Mouse (Mus musculus): ENCODE data around the gene Gm6614. TPM values are rescaled to one million over a fixed set of nuclear protein-coding genes. Genes with fewer than 3 reads are reported as not detected.

The Gm6614 gene
- polyA plus RNA-seq, 1 experiment from 2014 or later, result not detected

DNA sequence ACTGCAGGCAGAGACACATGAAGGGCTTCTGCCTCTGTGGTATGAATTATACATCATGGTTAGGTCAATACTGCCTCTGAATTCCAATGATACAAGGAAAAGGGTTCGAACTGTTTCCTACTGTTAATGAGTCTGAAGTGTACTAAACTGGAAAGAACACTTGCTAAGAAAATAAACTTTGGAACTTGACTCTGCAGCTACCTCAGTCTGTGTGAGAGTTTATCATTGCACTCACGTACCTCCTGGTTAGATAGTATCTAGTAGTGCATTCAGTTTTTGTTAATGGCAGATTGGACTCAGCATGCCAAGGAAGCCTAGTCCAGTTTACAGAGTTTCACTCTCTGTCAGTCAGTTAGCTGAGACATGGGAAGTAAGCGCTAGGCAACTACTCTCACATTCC, 26.6 kb downstream of the Gm6614 start:
- Histone ChIP-seq H3K36me3 (ENCODE audit: control insufficient read depth, insufficient read depth, low read length) (no peaks in the 10 kb centered on the region), H3K9me3 (ENCODE audit: control insufficient read depth, low read length) (no peaks in the 10 kb centered on the region), H3K4me1 (replicated peaks; ENCODE audit: control insufficient read depth, insufficient read depth, low read length) (no peaks in the 10 kb centered on the region), H3K4me2 (ENCODE audit: low read depth, low read length) (no peak overlapping the region), H3K4me3 (ENCODE audit: low read length) (no peak overlapping the region), H3K9ac (ENCODE audit: low read length) (no peak overlapping the region), H3K27me3 (ENCODE audit: control insufficient read depth, insufficient read depth, low read depth, low read length) (no peaks in the 10 kb centered on the region), H3K27ac (ENCODE audit: low read length) (no peak overlapping the region)
- 40% methylated on average over 3 of the region's 3 CpGs for WGBS
- ATAC-seq (ENCODE audit: low read depth), result no peak

DNA sequence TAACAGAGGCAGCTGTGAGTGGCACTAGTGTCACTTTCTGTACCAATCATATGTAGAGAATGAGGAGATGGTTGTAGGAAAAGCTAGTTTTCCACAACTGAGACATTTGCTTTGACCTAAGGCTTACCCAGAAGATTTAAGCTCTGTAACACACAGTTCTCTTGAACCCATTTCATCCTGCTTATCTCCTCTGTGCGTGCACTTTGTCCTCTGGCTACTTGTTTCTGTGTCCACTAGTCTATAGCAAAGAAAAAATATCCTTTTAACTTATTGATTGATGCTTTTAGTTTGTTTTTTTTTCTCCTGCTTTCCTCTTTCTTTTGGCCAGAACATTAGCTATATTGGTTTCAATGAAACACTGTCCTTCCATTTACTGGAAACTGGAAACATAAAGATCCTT, 48.8 kb downstream of the Gm6614 start:
- WGBS, result 70% methylated on average over 1 of the region's 1 CpGs
- H3K27ac ChIP-seq (ENCODE audit: low read length), result no peak overlapping the region
- H3K36me3 ChIP-seq (ENCODE audit: control insufficient read depth, insufficient read depth, low read length), result no peaks in the 10 kb centered on the region

DNA sequence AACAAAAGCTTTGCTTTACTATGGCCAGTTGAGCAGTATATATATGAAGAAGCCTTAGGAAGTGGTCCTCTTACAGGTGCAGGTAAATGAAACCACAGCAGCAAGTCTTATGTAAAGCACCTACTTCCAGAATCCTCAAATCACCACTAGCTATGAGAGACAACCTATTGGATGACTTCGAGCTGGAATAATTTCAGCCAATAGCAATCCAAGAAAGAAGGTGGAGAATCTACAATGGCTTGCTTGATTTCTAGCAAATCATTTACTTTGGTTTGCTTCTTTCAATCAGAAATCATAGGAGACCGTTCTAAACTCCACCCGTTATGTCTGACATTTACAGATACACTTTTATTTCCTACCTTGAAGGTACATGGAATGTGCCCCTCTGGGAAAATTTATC, 49.4 kb downstream of the Gm6614 start:
- 85% methylated on average over 3 of the region's 3 CpGs for WGBS
- H3K9me3 ChIP-seq (ENCODE audit: control insufficient read depth, low read length), result no peaks in the 10 kb centered on the region

More for the DNA sequence above, 48.8 kb downstream of the Gm6614 start:
- Histone ChIP-seq H3K4me3 (ENCODE audit: low read length) (no peak overlapping the region), H3K4me1 (replicated peaks; ENCODE audit: control insufficient read depth, insufficient read depth, low read length) (0 out of 2 replicates have a peak, but pooled peaks cover 2% of the 10 kb centered on the region), H3K9ac (ENCODE audit: low read length) (no peak overlapping the region), H3K27me3 (ENCODE audit: control insufficient read depth, insufficient read depth, low read depth, low read length) (no peaks in the 10 kb centered on the region), H3K4me2 (ENCODE audit: low read depth, low read length) (no peak overlapping the region), H3K9me3 (ENCODE audit: control insufficient read depth, low read length) (no peaks in the 10 kb centered on the region)
- ATAC-seq (ENCODE audit: low read depth), result no peak

DNA sequence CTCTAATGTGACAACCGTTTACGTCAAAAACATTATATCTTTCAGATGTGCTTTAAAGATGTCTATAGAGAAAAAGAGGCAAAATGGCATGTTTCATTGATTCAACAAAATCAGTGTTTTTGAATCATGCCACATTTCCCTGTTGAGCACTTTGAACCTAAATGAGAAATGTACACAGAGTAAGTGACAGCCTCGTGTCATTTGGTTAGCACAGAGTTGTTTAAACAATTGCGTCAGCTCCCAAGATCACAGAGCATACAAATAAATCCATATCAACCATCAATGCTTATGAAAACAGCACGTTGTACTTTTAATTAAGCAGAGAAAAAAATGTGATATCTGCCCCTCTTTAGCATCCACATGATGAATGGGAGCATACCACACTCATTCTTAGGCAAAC, 50.7 kb downstream of the Gm6614 start:
- H3K9ac ChIP-seq (ENCODE audit: low read length), result no peak overlapping the region
- H3K36me3 ChIP-seq (ENCODE audit: control insufficient read depth, insufficient read depth, low read length), result no peaks in the 10 kb centered on the region
- H3K4me1 ChIP-seq (replicated peaks; ENCODE audit: control insufficient read depth, insufficient read depth, low read length), result 0 out of 2 replicates have a peak, but pooled peaks cover 2% of the 10 kb centered on the region
- H3K4me3 ChIP-seq (ENCODE audit: low read length), result no peak overlapping the region
- no peak overlapping the region for H3K4me2 ChIP-seq (ENCODE audit: low read depth, low read length)
- no peak overlapping the region for H3K27ac ChIP-seq (ENCODE audit: low read length)
- H3K27me3 ChIP-seq (ENCODE audit: control insufficient read depth, insufficient read depth, low read depth, low read length), result no peaks in the 10 kb centered on the region
- H3K9me3 ChIP-seq (ENCODE audit: control insufficient read depth, low read length), result no peaks in the 10 kb centered on the region
- 35% methylated on average over 5 of the region's 5 CpGs for WGBS
- no peak for ATAC-seq (ENCODE audit: low read depth)

More for the DNA sequence above, 49.4 kb downstream of the Gm6614 start:
- Histone ChIP-seq H3K4me2 (ENCODE audit: low read depth, low read length) (no peak overlapping the region), H3K27me3 (ENCODE audit: control insufficient read depth, insufficient read depth, low read depth, low read length) (no peaks in the 10 kb centered on the region), H3K27ac (ENCODE audit: low read length) (no peak overlapping the region), H3K4me1 (replicated peaks; ENCODE audit: control insufficient read depth, insufficient read depth, low read length) (0 out of 2 replicates have a peak, but pooled peaks cover 2% of the 10 kb centered on the region), H3K9ac (ENCODE audit: low read length) (no peak overlapping the region), H3K4me3 (ENCODE audit: low read length) (no peak overlapping the region), H3K36me3 (ENCODE audit: control insufficient read depth, insufficient read depth, low read length) (no peaks in the 10 kb centered on the region)
- ATAC-seq (ENCODE audit: low read depth), result no peak

DNA sequence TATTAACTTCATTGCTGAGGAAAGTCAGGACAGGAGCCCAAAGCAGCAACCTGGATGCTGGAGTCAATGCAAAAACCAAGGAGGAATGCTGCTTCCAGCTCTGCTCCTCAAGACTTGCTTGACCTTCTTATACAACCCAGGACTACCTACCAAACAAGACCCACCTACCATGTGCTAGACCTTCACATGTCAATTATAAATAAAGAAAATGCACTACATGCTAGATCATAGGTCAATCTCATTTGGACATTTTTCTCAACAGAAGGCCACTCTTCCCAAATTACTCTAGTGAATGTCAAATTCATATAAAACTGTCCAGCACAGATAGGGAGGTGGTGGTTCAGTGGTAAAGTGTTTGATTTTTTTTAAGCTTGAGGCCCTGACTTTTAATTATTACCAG, 64.4 kb downstream of the Gm6614 start, which contains the start of gene Slco1a1:
TSS of gene Slco1a1 (minus strand) at position 101 of the 400 bp plus-strand sequence.
- Histone ChIP-seq H3K36me3 (ENCODE audit: control insufficient read depth, insufficient read depth, low read length) (no peaks in the 10 kb centered on the region), H3K9ac (ENCODE audit: low read length) (no peak within 1 kb of the TSS), H3K4me3 (ENCODE audit: low read length) (no peak within 1 kb of the TSS), H3K27ac (ENCODE audit: low read length) (no peak within 1 kb of the TSS), H3K27me3 (ENCODE audit: control insufficient read depth, insufficient read depth, low read depth, low read length) (no peaks in the 10 kb centered on the region), H3K9me3 (ENCODE audit: control insufficient read depth, low read length) (no peaks in the 10 kb centered on the region), H3K4me2 (ENCODE audit: low read depth, low read length) (no peak within 1 kb of the TSS), H3K4me1 (replicated peaks; ENCODE audit: control insufficient read depth, insufficient read depth, low read length) (no peaks in the 10 kb centered on the region)
- ATAC-seq (ENCODE audit: low read depth), result no peak

DNA sequence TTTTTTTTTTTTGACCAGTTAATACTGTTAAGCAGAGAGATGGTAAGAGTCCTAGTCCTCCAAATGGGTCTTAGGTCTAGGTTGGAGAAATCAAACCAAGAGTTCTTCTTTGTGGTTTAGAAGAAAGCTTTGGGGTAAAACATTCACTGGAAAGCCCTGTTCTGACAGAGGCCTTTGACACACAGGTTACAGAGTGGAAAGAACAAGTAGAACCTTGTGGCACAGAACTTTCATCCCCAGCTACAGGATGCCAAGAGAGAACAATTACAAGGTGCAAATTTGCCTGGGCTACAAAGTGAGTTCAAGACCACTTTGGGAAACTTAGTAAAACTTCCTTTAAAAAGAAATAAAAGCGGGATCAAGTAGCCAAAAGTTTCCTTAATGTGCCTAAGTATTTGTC, 70.8 kb downstream of the Gm6614 start:
- H3K9me3 ChIP-seq (ENCODE audit: control insufficient read depth, low read length), result no peaks in the 10 kb centered on the region
- H3K4me1 ChIP-seq (replicated peaks; ENCODE audit: control insufficient read depth, insufficient read depth, low read length), result no peaks in the 10 kb centered on the region
- H3K27me3 ChIP-seq (ENCODE audit: control insufficient read depth, insufficient read depth, low read depth, low read length), result no peaks in the 10 kb centered on the region
- H3K4me2 ChIP-seq (ENCODE audit: low read depth, low read length), result no peak overlapping the region
- 42% methylated on average over 1 of the region's 1 CpGs for WGBS
- no peaks in the 10 kb centered on the region for H3K36me3 ChIP-seq (ENCODE audit: control insufficient read depth, insufficient read depth, low read length)
- no peak overlapping the region for H3K4me3 ChIP-seq (ENCODE audit: low read length)
- no peak overlapping the region for H3K27ac ChIP-seq (ENCODE audit: low read length)
- no peak for ATAC-seq (ENCODE audit: low read depth)
- H3K9ac ChIP-seq (ENCODE audit: low read length), result no peak overlapping the region

Other genes starting within 250 kb of the Gm6614 start
- gene Gm5724, start 237.6 kb downstream of the Gm6614 start, polyA plus RNA-seq (2015; fragmentation: Nextera tagmentation; extraction: Ambion mirVana), result not detected in 2 replicates
- gene Slco1a4, start 155.2 kb downstream of the Gm6614 start, polyA plus RNA-seq (2015; fragmentation: Nextera tagmentation; extraction: Ambion mirVana), result 0.39 TPM in 1 of 2 replicates, not detected in the other
- not detected in 2 replicates for gene Slco1a1, start 64.5 kb downstream of the Gm6614 start, polyA plus RNA-seq (2015; fragmentation: Nextera tagmentation; extraction: Ambion mirVana)
- gene Slco1a6, start 197.1 kb upstream of the Gm6614 start, polyA plus RNA-seq (2015; fragmentation: Nextera tagmentation; extraction: Ambion mirVana), result not detected in 2 replicates

All from lung, embryonic 16.5 days (tissue).